Mouse (Mus musculus) intestine, embryonic 14.5 days (tissue): ENCODE data around the gene Lpcat1. TPM values are rescaled to one million over a fixed set of nuclear protein-coding genes. Genes with fewer than 3 reads are reported as not detected.
A peak's percentile ranks its signal among the peaks of the same experiment; 100 is the strongest.

Source experiments
- ATAC-seq: fragments of 200-750 bp; cut with Nextera tagmentation; replicated peaks from 2 replicates; pipeline ENCODE4 v1.8.0; 2017; ENCODE audit warnings: low read depth, moderate number of reproducible peaks, moderate TSS enrichment, moderate library complexity; ENCODE audit not compliant: low FRiP score, low TSS enrichment
- DNase-seq: peaks from one replicate; pipeline ENCODE4 v3.0.0-alpha.2; 2018; ENCODE audit warnings: low spot score
- H3K27ac ChIP-seq: fragments of 300-500 bp; sonication (generic); 2 replicates; pipeline ENCODE4 v1.5.1; 2014; ENCODE audit warnings: low read depth, mild to moderate bottlenecking, control low read depth
- H3K27me3 ChIP-seq: fragments of 300-500 bp; sonication (generic); replicated peaks from 2 replicates; pipeline ENCODE4 v1.6.1; 2014; ENCODE audit warnings: low read length, control low read depth; ENCODE audit not compliant: control insufficient read depth, insufficient read depth
- H3K36me3 ChIP-seq: fragments of 300-500 bp; sonication (generic); 2 replicates; pipeline ENCODE4 v1.6.1; 2014; ENCODE audit warnings: low read length, control low read depth; ENCODE audit not compliant: control insufficient read depth, insufficient read depth
- H3K4me1 ChIP-seq: fragments of 300-500 bp; sonication (generic); replicated peaks from 2 replicates; pipeline ENCODE4 v1.6.1; 2014; ENCODE audit warnings: low read length, control low read depth, mixed read lengths; ENCODE audit not compliant: control insufficient read depth, insufficient read depth
- H3K4me2 ChIP-seq: fragments of 300-500 bp; sonication (generic); 2 replicates; pipeline ENCODE4 v1.6.1; 2014; ENCODE audit warnings: low read length
- H3K4me3 ChIP-seq: fragments of 300-500 bp; sonication (generic); 2 replicates; pipeline ENCODE4 v1.5.1; 2014; ENCODE audit warnings: low read depth, low read length, control low read depth, mixed read lengths
- H3K9ac ChIP-seq: fragments of 300-500 bp; sonication (generic); 2 replicates; pipeline ENCODE4 v1.6.1; 2014; ENCODE audit warnings: mild to moderate bottlenecking, low read length
- H3K9me3 ChIP-seq: fragments of 300-500 bp; sonication (generic); 2 replicates; pipeline ENCODE4 v1.6.1; 2016; ENCODE audit warnings: low read length, control low read depth; ENCODE audit not compliant: control insufficient read depth
- WGBS: fragments of 180-500 bp; shearing (Covaris S2); extraction: QIAGEN DNeasy Blood & Tissue Kit; methylation state at CpG from one replicate; pipeline ENCODE4 v1.1.7; 2014; 5-methylcytosine and 5-hydroxymethylcytosine counted together
- polyA plus RNA-seq: library from polyadenylated mRNA; unstranded; fragments of >200 nt; fragmentation: Nextera tagmentation; extraction: Ambion mirVana; gene quantifications from 2 replicates; pipeline ENCODE4 v1.2.1, GENCODE M21; 2014

Lpcat1 gene
- polyA plus RNA-seq, 1 experiment from 2014 or later = 30.6 TPM

DNA sequence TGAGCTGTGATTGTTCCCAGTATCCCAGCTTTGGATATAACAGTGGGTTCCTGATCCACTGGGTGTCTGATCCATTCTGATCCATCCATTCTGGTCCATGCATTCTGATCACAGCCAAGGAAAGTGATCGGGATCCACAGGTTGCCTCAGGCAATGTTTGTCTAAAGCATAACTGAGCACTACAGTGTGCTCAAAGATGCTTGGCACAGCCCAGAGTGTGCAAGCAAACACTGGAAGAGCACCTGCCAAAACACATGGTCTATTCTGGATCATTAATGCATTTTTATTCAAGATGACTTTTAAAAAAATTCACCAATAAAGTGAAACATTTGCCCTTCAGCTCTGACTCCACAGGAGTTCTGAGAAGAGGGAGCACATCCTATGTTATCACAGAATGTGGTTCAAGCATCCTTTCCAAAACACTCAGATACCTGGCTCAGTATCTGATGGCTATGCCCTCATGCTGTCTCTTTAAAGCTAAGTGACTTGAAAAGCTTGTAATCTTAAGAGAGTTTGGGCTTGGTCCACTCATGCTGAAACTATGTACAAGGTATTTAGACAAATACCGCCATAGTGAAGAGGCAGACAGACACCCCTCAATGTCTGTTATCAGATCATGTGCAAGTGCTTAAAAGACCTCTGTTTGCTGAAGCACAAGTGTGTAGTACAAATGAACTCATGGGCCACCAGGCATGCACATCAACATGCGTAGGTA, 13.3 kb upstream of the Lpcat1 start:
- WGBS = 80% methylated on average over 3 of the region's 3 CpGs
- H3K9ac ChIP-seq = no peak overlapping the region
- H3K36me3 ChIP-seq = no peaks in the 10 kb centered on the region
- H3K4me1 ChIP-seq = no peaks in the 10 kb centered on the region
- ATAC-seq (no peak), DNase-seq (no peak)
- no peak overlapping the region for H3K27ac ChIP-seq
- no peak overlapping the region for H3K4me2 ChIP-seq
- no peaks in the 10 kb centered on the region for H3K27me3 ChIP-seq
- no peak overlapping the region for H3K4me3 ChIP-seq
- no peaks in the 10 kb centered on the region for H3K9me3 ChIP-seq

DNA sequence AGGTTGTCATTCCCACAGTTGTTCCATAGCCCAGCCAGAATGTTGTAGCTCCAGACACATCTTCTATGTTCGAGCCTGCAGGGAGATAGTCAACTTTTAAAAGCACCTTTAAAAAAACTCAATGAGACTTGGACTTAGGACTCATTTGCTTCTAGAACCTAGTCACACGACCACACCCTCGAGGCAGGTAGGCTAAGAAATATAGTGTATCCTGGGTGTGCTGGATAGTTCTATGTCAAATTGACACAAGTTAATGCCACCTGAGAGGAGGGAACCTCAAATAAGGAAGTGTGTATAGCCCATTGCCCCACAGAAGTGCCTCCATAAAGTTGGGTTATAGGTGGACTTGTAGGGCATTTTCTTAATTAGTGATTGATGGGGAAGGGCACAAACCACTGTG, 11.7 kb upstream of the Lpcat1 start:
- Histone ChIP-seq H3K4me3 (no peak overlapping the region), H3K27me3 (no peaks in the 10 kb centered on the region), H3K4me2 (no peak overlapping the region), H3K36me3 (no peaks in the 10 kb centered on the region), H3K9ac (no peak overlapping the region), H3K27ac (no peak overlapping the region), H3K9me3 (no peaks in the 10 kb centered on the region), H3K4me1 (no peaks in the 10 kb centered on the region)
- ATAC-seq (no peak), DNase-seq (no peak)
- 71% methylated on average over 3 of the region's 3 CpGs for WGBS

DNA sequence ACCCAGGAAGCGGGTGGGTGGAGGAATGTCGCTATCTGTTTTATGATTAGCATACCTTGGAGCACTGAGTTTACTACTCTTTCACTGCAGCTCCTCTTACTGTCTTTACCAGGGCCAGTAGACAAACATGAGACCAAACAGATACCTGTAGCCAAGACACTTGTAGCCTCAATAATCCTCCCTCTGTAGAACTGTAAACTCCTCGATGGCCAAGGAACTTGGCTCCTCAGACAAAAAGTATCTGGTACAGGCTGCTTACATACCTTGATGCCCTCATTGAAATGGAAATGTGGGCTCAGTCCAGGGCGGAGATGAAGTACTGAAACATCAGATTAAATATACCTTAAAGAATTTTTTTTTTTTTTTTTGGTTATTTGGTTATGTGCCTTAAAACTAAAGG, 9.7 kb upstream of the Lpcat1 start:
- 86% methylated on average over 3 of the region's 4 CpGs for WGBS
- no peak overlapping the region for H3K4me2 ChIP-seq
- no peak for DNase-seq
- no peaks in the 10 kb centered on the region for H3K9me3 ChIP-seq
- H3K36me3 ChIP-seq = no peaks in the 10 kb centered on the region
- no peak for ATAC-seq
- no peak overlapping the region for H3K27ac ChIP-seq
- no peak overlapping the region for H3K4me3 ChIP-seq
- H3K27me3 ChIP-seq = no peaks in the 10 kb centered on the region
- no peaks in the 10 kb centered on the region for H3K4me1 ChIP-seq
- no peak overlapping the region for H3K9ac ChIP-seq

DNA sequence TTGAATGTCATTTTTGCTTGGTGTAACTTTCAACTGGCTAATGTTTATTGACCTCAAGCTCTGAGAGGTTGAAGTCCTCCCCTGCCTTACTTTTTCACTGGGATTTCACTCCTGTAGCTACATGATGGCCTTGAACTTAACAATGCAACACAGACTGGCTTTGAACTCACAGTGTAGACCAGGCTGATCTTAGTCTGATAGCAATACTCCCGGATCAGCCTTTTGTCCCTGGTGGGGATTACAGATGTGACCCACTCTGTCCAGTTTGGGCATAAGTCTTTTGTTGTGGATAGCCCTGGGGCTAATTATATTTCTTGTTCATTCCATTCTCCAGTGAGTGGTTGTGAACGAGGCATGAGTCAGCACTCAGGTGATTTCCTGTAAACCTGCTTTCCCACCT, 9.3 kb upstream of the Lpcat1 start:
- Histone ChIP-seq H3K4me2 (no peak overlapping the region), H3K9me3 (no peaks in the 10 kb centered on the region), H3K4me1 (no peaks in the 10 kb centered on the region), H3K36me3 (no peaks in the 10 kb centered on the region), H3K27me3 (no peaks in the 10 kb centered on the region), H3K9ac (no peak overlapping the region), H3K27ac (no peak overlapping the region), H3K4me3 (no peak overlapping the region)
- DNase-seq = no peak
- ATAC-seq = no peak
- 77% methylated on average over 2 of the region's 2 CpGs for WGBS

DNA sequence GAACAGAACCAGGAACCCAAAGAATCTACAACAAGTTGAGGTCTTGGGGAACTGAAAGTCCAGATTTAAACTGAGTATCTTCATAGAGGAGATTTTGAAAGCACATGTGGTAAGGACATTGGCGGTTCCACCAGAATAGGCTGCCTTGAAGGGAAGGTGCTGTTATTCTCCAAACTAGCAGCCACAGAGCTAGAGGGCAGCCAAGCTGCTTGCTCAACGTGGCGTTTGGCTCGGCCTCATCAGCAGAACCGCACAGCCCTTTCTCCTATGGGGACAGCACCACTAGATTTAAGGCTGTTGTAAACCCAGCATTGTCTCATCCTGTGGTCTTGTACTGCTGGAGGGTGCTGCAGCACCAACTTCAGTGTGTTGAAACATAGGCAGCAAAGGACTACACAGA, 8.3 kb upstream of the Lpcat1 start:
- no peak for ATAC-seq
- H3K36me3 ChIP-seq = no peaks in the 10 kb centered on the region
- DNase-seq = no peak
- H3K27me3 ChIP-seq = no peaks in the 10 kb centered on the region
- no peaks in the 10 kb centered on the region for H3K4me1 ChIP-seq
- H3K9ac ChIP-seq = no peak overlapping the region
- H3K4me2 ChIP-seq = no peak overlapping the region
- H3K27ac ChIP-seq = no peak overlapping the region
- H3K4me3 ChIP-seq = no peak overlapping the region
- WGBS = 67% methylated on average over 5 of the region's 5 CpGs
- H3K9me3 ChIP-seq = no peaks in the 10 kb centered on the region

DNA sequence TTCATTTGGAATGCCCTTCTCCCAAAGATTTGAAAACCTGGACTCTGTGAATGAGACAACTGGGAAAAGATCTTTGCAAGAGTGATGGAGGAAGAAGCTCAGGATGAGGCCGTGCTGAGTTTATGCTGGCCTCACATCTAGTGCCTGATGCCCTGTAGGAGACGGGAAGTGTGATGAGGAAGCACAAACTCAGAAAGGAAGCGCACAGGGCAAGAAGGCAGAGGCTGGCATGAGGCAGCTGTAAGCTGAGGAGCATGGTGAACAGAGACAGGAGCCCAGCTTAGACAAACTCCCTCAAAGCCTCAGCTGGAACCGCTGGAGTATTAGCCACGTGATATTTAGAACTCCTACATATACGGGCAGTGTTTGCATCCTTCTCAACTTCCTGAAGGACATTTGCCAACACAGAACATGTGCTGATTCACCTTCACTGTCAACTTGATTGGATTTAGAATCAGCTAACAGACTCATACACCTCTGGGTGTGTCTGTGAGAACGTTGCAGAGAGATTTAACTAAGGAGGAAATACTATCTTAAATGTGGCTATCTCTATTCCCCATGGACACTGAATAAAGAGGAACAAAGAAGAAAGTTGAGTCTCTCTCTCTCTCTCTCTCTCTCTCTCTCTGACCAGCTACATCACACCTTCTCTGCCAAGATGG, 7.7 kb upstream of the Lpcat1 start:
- Histone ChIP-seq H3K9ac (no peak overlapping the region), H3K4me2 (no peak overlapping the region), H3K9me3 (no peaks in the 10 kb centered on the region), H3K27me3 (no peaks in the 10 kb centered on the region), H3K27ac (no peak overlapping the region), H3K4me1 (no peaks in the 10 kb centered on the region), H3K36me3 (no peaks in the 10 kb centered on the region), H3K4me3 (no peak overlapping the region)
- 68% methylated on average over 7 of the region's 7 CpGs for WGBS
- no peak for ATAC-seq
- DNase-seq = no peak

DNA sequence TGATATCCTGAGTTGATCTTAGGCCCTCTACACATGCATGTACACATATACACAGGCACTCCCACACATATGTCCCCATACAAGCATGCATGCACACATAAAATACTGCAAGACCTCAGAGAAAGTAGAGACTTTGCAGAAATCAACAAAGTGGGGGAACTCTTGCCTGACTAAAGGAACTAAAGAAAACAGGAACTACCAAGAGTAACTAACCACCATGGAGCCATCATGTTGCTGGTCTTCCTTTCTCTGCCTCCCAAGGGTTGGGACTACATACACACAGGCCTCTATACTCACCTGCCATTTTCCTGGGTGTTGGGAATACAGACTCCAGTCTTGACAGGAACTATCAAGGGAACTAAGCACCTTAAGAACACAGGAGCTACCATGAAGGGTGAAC, 5.4 kb upstream of the Lpcat1 start:
- Histone ChIP-seq H3K4me1 (no peaks in the 10 kb centered on the region), H3K9ac (no peak overlapping the region), H3K4me2 (no peak overlapping the region), H3K27me3 (no peaks in the 10 kb centered on the region), H3K9me3 (no peaks in the 10 kb centered on the region), H3K27ac (no peak overlapping the region), H3K4me3 (no peak overlapping the region), H3K36me3 (no peaks in the 10 kb centered on the region)
- DNase-seq = no peak
- no peak for ATAC-seq

DNA sequence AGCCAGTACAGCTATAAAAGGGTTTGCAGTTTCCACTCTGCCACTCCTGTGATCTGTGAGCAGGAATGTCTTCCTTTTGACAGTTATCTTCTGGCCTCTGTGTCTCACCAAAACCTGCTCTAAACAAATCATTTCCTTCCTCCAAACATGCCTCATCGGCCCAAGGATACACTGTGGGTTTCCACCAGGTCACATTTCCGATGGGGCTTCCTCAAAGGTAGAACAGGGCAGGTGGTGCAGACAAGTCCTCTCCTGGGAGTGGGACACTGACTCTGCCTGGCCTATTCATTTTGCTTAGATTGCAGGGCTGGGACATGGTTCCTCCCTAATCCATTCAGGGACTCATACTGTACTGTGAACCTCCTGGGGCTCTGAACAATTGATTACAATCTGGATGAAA, 1.8 kb upstream of the Lpcat1 start:
- no peak overlapping the region for H3K9ac ChIP-seq
- ATAC-seq = no peak

DNA sequence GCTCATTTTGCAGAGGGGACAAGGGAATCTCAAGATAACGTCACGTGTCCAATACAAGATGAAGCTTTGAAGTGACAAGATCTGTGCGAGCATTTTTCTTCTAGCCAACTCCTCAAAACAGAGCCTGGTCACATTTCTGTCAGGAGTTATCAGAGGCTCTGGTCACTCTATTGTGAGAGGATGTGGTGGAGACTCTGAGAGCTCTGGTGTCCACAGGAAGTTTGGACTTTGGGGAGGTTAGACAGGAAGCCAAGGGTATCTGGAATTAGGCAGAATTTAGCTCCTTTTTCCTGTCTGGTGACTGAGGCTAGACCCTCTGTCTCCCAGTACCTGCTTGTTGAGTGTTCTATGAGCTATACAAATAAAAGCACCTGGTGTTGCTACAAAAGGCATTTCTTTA, 586 bp upstream of the Lpcat1 start:
- ATAC-seq = no peak
- H3K9ac ChIP-seq = no peak overlapping the region
- H3K4me2 ChIP-seq = peak overlapping the region; percentile 90

More for the DNA sequence above, 1.8 kb upstream of the Lpcat1 start:
- no peak for DNase-seq
- Histone ChIP-seq H3K4me3 (no peak overlapping the region), H3K4me1 (peaks cover 15% of the 10 kb centered on the region), H3K9me3 (no peaks in the 10 kb centered on the region), H3K36me3 (no peaks in the 10 kb centered on the region), H3K27ac (no peak overlapping the region), H3K27me3 (no peaks in the 10 kb centered on the region), H3K4me2 (no peak overlapping the region)
- WGBS = 49% methylated on average over 2 of the region's 2 CpGs

More for the DNA sequence above, 586 bp upstream of the Lpcat1 start:
- Histone ChIP-seq H3K4me3 (peak overlapping the region; percentile 98; the same call in 1 of the 2 replicates), H3K4me1 (peaks cover 15% of the 10 kb centered on the region), H3K27ac (no peak overlapping the region), H3K36me3 (no peaks in the 10 kb centered on the region), H3K27me3 (no peaks in the 10 kb centered on the region), H3K9me3 (no peaks in the 10 kb centered on the region)
- 88% methylated on average over 3 of the region's 3 CpGs for WGBS
- no peak for DNase-seq
